Mouse (Mus musculus): ENCODE measurements around the gene Hoxc6. TPM values are rescaled to one million over a fixed set of nuclear protein-coding genes. Genes with fewer than 3 reads are reported as not detected.

The Hoxc6 gene
- polyA plus RNA-seq, 1 experiment = 0.16 TPM

DNA sequence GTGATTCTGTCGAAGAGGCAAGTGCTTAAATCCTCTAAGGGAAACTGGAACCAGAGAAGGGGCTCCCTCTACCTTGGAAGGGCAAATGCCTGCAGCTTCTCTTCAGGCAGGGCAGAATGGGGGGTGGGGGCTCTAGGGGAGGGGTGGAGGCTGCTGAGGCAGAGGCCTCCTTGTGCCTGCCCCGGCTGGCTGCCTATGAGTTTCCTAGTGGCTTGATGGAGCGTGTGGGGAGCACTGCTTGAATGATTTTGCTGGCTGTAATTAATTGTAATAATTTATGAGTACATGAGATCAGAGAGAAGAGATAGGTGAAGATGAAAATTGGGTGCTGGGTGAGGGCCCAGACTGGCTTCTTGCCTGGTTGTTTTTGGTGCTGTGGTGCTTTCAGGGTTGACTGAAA, 13.1 kb upstream of the Hoxc6 start:
- no peak overlapping the region for H3K27ac ChIP-seq (ENCODE audit: insufficient read depth, low read length)
- DNase-seq = no peak
- no peaks in the 10 kb centered on the region for H3K4me1 ChIP-seq (ENCODE audit: control insufficient read depth, insufficient read depth, low read length)
- no peak for TF ChIP-seq POLR2A (IDR thresholded peaks at IDR 0.05; ENCODE audit: borderline replicate concordance, insufficient read depth, low read length)
- no peak for TF ChIP-seq CTCF (IDR thresholded peaks at IDR 0.05; ENCODE audit: borderline replicate concordance, insufficient read depth, low read depth, low read length)
- 6% methylated on average over 3 of the region's 3 CpGs for WGBS
- peaks cover 11% of the 10 kb centered on the region; the same call in 1 of the 2 replicates for H3K27me3 ChIP-seq (ENCODE audit: control insufficient read depth, insufficient read depth, low read length)
- H3K4me3 ChIP-seq (replicated peaks; ENCODE audit: insufficient read depth, low read depth, low read length) = no peak overlapping the region

DNA sequence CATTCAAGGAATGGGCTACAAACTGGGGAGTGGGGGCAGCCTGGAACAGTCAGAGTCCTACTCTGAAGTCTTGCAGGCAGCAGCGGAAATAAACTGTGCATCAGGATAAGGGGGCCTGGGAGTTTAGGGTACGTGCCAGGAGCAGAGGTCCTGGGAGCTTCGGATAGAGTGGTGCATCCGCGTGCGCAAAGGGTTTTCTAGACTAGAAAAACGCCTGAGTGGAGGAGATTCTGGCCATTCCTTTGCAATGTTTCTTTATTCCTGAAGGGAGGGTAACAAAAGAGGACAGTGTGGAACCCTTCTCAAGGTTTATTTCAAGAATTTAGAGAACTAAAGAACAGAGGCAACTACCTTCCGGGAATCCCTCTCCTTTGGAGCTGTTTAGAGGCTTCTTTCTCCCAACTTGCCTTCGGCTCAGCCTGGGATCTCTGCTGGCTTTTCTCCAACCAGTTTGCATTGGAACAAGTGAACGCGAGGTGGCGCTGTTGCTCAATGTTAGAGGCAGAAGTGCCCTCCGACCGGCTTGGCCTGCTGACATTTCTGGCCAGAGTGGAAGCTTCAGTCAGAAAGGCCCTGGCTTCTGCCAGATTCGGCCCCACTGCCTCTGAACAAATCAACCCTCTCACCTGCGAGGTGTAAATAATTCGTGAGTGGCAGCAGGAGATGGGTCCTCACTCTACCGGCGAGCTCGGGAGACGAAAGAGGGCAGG, 10.8 kb upstream of the Hoxc6 start:
- TF ChIP-seq CTCF (IDR thresholded peaks at IDR 0.05; ENCODE audit: borderline replicate concordance, insufficient read depth, low read depth, low read length) = peak; percentile 94
- TF ChIP-seq POLR2A (IDR thresholded peaks at IDR 0.05; ENCODE audit: borderline replicate concordance, insufficient read depth, low read length) = no peak
- peak; percentile 82 to 92 for DNase-seq
- 2% methylated on average over 21 of the region's 21 CpGs for WGBS
- Histone ChIP-seq H3K4me1 (ENCODE audit: control insufficient read depth, insufficient read depth, low read length) (no peaks in the 10 kb centered on the region), H3K4me3 (replicated peaks; ENCODE audit: insufficient read depth, low read depth, low read length) (no peak overlapping the region), H3K27ac (ENCODE audit: insufficient read depth, low read length) (no peak overlapping the region), H3K27me3 (ENCODE audit: control insufficient read depth, insufficient read depth, low read length) (peaks cover 15% of the 10 kb centered on the region; the same call in 1 of the 2 replicates)

DNA sequence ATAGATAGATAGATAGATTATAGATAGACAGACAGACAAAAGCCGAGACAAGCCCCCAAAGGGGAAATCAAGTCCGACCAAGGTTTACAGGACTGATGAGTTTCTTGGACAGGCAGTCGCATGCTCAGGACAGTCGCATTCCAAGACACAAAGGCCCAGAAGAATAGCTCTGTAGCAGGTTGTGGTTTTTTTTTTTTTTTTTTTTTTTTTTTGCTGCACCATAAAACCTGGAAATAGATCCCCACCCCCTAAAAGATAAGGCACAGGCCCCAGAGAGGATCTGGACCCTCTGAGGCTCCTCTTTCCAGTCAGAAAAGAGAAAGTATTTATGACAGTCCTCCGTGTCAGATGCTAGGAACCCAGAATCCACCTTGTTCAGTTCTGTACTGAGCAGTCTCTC, 10.0 kb upstream of the Hoxc6 start:
- Histone ChIP-seq H3K4me3 (replicated peaks; ENCODE audit: insufficient read depth, low read depth, low read length) (no peak overlapping the region), H3K27ac (ENCODE audit: insufficient read depth, low read length) (no peak overlapping the region), H3K4me1 (ENCODE audit: control insufficient read depth, insufficient read depth, low read length) (no peaks in the 10 kb centered on the region), H3K27me3 (ENCODE audit: control insufficient read depth, insufficient read depth, low read length) (peaks cover 15% of the 10 kb centered on the region; the same call in 1 of the 2 replicates)
- WGBS = 38% methylated on average over 5 of the region's 5 CpGs
- DNase-seq = no peak
- TF ChIP-seq POLR2A (IDR thresholded peaks at IDR 0.05; ENCODE audit: borderline replicate concordance, insufficient read depth, low read length) (no peak), CTCF (IDR thresholded peaks at IDR 0.05; ENCODE audit: borderline replicate concordance, insufficient read depth, low read depth, low read length) (no peak)

DNA sequence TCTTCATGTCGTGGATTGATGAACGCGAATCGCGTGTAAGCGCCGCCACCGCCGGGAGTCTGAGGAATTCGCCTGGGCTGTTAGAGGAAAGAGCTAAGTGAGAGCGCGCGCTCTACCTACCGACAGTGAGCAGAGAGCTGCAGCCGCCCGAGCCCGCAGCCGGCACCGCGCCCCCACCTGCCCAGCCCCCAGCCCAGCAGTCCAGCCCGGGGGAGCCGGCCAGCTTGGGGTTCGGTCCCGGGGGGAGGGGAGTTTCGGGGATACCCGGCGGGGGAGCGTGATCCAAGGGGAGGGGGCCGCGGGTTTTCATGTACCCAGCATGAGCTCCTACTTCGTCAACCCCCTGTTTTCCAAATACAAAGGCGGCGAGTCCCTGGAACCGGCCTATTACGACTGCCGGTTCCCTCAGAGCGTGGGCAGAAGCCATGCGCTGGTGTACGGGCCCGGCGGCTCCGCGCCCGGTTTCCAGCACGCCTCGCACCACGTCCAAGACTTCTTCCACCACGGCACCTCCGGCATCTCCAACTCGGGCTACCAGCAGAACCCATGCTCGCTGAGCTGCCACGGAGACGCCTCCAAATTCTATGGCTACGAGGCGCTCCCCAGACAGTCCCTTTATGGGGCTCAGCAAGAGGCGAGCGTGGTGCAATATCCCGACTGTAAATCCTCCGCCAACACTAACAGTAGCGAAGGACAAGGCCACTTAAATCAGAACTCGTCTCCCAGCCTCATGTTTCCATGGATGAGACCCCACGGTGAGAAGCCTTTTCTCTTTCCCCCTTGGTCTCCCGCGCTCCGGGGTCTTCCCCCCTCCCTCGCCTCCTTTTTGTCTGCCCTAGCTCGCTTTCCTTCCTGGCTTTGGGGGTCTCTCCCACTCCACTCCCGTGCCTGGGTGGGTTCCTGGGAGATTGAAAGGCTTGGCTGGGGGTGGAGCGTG, 7.3 kb upstream of the Hoxc6 start, which contains the start of gene Hoxc8:
Gene Hoxc8, plus strand, starts transcription at position 147 of the 937 bp plus-strand sequence.
- whole genome bisulfite sequencing = 1% methylated on average over 69 of the region's 69 CpGs
- Histone ChIP-seq H3K4me3 (replicated peaks; ENCODE audit: insufficient read depth, low read depth, low read length) (no peak within 1 kb of the TSS), H3K27ac (ENCODE audit: insufficient read depth, low read length) (no peak within 1 kb of the TSS), H3K4me1 (ENCODE audit: control insufficient read depth, insufficient read depth, low read length) (no peaks in the 10 kb centered on the region), H3K27me3 (ENCODE audit: control insufficient read depth, insufficient read depth, low read length) (peaks cover 14% of the 10 kb centered on the region; the same call in 1 of the 2 replicates)
- TF ChIP-seq CTCF (IDR thresholded peaks at IDR 0.05; ENCODE audit: borderline replicate concordance, insufficient read depth, low read depth, low read length) (no peak), POLR2A (IDR thresholded peaks at IDR 0.05; ENCODE audit: borderline replicate concordance, insufficient read depth, low read length) (no peak)
- no peak for DNase-seq

DNA sequence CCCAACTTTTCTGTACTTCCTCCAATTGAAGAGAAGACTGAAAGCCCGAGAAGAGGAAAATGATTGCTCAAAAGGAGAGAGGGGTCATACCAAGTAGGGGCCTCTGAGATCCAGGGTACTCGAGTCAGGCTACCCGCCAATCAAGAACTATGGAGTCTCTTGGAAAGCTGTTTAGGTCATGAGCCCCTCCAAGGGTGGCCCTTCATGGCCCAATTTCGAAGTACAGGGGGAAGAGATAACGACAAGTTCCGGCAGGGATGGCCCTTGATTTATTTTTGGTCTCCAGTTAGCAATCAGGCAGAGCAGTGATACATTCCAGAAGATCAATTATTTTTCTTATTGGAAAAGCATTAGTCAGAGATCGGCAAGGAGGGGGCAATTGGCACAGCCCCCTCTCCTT, 6.3 kb upstream of the Hoxc6 start:
- Histone ChIP-seq H3K4me3 (replicated peaks; ENCODE audit: insufficient read depth, low read depth, low read length) (no peak overlapping the region), H3K4me1 (ENCODE audit: control insufficient read depth, insufficient read depth, low read length) (no peaks in the 10 kb centered on the region), H3K27me3 (ENCODE audit: control insufficient read depth, insufficient read depth, low read length) (peaks cover 20% of the 10 kb centered on the region; the same call in 1 of the 2 replicates), H3K27ac (ENCODE audit: insufficient read depth, low read length) (no peak overlapping the region)
- WGBS = 5% methylated on average over 7 of the region's 7 CpGs
- TF ChIP-seq CTCF (IDR thresholded peaks at IDR 0.05; ENCODE audit: borderline replicate concordance, insufficient read depth, low read depth, low read length) (no peak), POLR2A (IDR thresholded peaks at IDR 0.05; ENCODE audit: borderline replicate concordance, insufficient read depth, low read length) (no peak)
- no peak for DNase-seq

DNA sequence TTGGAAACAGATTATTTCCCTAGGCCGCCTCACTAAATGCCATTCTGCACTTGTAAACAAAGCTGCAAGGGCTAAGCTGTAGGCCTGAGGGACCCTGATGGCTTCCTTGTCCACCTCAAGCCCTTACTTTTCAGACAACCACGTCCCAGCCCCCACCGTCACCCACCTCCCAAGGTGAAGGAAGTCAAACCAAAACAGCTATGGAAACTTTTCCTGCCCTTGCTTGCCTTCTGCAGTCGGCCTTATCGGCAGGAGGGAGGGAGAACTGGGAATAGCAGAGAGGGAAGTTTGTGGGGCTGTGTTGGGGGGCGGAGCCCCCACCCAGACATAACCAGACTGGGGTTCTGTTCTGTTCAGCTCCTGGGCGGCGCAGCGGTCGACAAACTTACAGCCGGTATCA, 5.9 kb upstream of the Hoxc6 start:
- TF ChIP-seq CTCF (IDR thresholded peaks at IDR 0.05; ENCODE audit: borderline replicate concordance, insufficient read depth, low read depth, low read length) = no peak
- TF ChIP-seq POLR2A (IDR thresholded peaks at IDR 0.05; ENCODE audit: borderline replicate concordance, insufficient read depth, low read length) = no peak
- no peaks in the 10 kb centered on the region for H3K4me1 ChIP-seq (ENCODE audit: control insufficient read depth, insufficient read depth, low read length)
- WGBS = 2% methylated on average over 11 of the region's 11 CpGs
- no peak for DNase-seq
- no peak overlapping the region for H3K4me3 ChIP-seq (replicated peaks; ENCODE audit: insufficient read depth, low read depth, low read length)
- no peak overlapping the region for H3K27ac ChIP-seq (ENCODE audit: insufficient read depth, low read length)
- peaks cover 18% of the 10 kb centered on the region; the same call in 1 of the 2 replicates for H3K27me3 ChIP-seq (ENCODE audit: control insufficient read depth, insufficient read depth, low read length)

DNA sequence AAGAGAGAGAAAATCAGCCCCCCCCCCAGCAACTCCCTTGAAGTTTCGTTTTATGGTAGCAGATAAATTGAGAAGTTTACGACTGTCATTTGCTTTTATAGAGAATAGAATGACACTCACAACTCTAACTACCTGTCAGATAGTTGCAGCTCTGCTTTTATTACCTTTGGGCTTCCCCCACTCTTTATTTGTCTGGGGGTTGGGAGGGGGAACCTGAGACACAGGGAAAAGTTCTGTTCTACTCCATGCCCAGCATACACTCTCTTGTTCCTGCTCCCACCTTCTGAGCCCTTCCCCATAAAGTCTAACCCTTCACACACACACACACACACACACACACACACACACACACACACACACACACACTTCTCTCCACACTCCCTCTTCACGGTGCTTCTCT, 5.2 kb upstream of the Hoxc6 start:
- Histone ChIP-seq H3K27ac (ENCODE audit: insufficient read depth, low read length) (no peak overlapping the region), H3K27me3 (ENCODE audit: control insufficient read depth, insufficient read depth, low read length) (peaks cover 21% of the 10 kb centered on the region; the same call in 1 of the 2 replicates), H3K4me1 (ENCODE audit: control insufficient read depth, insufficient read depth, low read length) (no peaks in the 10 kb centered on the region), H3K4me3 (replicated peaks; ENCODE audit: insufficient read depth, low read depth, low read length) (no peak overlapping the region)
- no peak for TF ChIP-seq CTCF (IDR thresholded peaks at IDR 0.05; ENCODE audit: borderline replicate concordance, insufficient read depth, low read depth, low read length)
- TF ChIP-seq POLR2A (IDR thresholded peaks at IDR 0.05; ENCODE audit: borderline replicate concordance, insufficient read depth, low read length) = no peak
- WGBS = 1% methylated on average over 3 of the region's 3 CpGs
- no peak for DNase-seq

All from cerebellum, adult 2 months (tissue).